Mouse (Mus musculus): ENCODE measurements around the gene Il2rb. TPM values are rescaled to one million over a fixed set of nuclear protein-coding genes. Genes with fewer than 3 reads are reported as not detected.

The Il2rb gene
- polyA plus RNA-seq, 1 experiment from 2014 or later, result 0.30 TPM

DNA sequence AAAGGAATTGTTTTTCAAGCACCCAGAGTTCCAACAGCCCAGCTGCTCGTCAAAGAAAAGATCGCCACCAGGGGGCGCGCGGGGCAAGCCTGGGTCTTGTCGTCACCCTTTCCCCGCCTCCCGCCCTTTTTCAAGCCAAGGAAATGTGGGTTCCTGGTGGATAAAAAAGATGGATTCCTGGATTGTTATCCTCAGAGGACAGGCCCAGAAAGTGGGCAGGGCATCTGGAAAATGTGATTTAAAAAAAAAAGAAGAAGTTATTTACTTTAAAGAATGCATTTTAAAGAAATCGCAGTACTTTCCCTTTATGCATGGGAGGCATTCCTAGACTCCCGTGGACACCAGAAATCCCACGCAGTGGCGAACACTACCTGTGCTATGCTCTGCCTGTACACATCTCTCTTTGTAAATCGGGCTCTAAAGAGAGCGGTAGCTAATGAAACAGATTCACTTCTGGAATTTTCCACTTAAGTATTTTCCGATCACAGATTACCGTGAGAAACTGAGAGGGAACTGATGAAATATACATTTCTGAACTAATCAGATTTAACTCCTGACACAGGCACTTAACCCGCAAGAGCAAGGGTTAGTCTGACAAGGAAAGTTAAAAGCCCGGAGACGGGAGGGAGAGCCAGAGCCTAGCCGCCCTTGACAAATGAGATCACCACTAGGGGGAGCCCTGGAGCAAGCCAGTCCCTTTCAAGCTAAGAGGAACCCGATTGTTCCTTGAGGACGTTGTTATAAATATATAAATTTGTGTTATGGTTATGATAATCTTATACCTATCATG lies 47.1 kb downstream of the Il2rb start:
- no peaks in the 10 kb centered on the region for H3K27me3 ChIP-seq (ENCODE audit: control insufficient read depth, insufficient read depth, low read length)
- no peaks in the 10 kb centered on the region for H3K4me1 ChIP-seq (replicated peaks; ENCODE audit: control insufficient read depth, insufficient read depth)
- peak; percentile 95 for TF ChIP-seq CTCF (IDR thresholded peaks at IDR 0.05; ENCODE audit: low read depth)
- TF ChIP-seq EP300 (optimal IDR thresholded peaks at IDR 0.05), result no peak
- no peaks in the 10 kb centered on the region for H3K36me3 ChIP-seq (ENCODE audit: control insufficient read depth, insufficient read depth, low read length)
- no peaks in the 10 kb centered on the region for H3K9me3 ChIP-seq (ENCODE audit: control insufficient read depth, low read length)
- peak overlapping the region; percentile 62 for H3K9ac ChIP-seq (ENCODE audit: low read length)
- H3K4me2 ChIP-seq (replicated peaks; ENCODE audit: low read depth), result peak overlapping the region; percentile 75
- peak overlapping the region; percentile 89 for H3K27ac ChIP-seq (replicated peaks)
- under 1% methylated on average over 22 of the region's 22 CpGs for WGBS
- H3K4me3 ChIP-seq (ENCODE audit: low read depth, low read length), result peak overlapping the region; percentile 38
- DNase-seq (ENCODE audit: low spot score), result peak; percentile 97
- peak; percentile 65 for ATAC-seq (ENCODE audit: low FRiP score, low TSS enrichment)

DNA sequence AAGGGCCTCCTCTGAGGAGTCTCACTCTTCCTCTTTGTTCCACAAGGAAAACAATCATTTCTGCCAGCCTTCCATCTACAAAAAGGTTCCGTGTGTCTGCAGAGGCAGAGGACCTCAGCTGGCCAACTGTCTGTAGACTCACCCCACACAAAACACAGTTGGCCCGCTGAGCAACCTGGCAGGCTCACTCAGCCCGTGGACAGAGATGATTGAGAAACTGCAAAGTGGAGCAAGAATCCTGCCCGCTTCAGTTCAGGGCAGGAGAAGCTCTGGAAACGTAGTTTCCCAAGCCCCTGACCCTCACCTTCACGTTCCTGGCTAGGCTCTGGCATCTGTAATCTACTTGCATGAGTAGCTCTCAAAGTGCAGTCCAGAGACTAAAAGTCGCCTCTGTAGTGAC lies 48.0 kb downstream of the Il2rb start:
- Histone ChIP-seq H3K27ac (replicated peaks) (0 out of 2 replicates have a peak overlapping the region, but pooled peaks have one; percentile 40), H3K4me2 (replicated peaks; ENCODE audit: low read depth) (no peak overlapping the region), H3K4me3 (ENCODE audit: low read depth, low read length) (no peak overlapping the region), H3K36me3 (ENCODE audit: control insufficient read depth, insufficient read depth, low read length) (no peaks in the 10 kb centered on the region), H3K9me3 (ENCODE audit: control insufficient read depth, low read length) (no peaks in the 10 kb centered on the region), H3K9ac (ENCODE audit: low read length) (no peak overlapping the region), H3K27me3 (ENCODE audit: control insufficient read depth, insufficient read depth, low read length) (no peaks in the 10 kb centered on the region), H3K4me1 (replicated peaks; ENCODE audit: control insufficient read depth, insufficient read depth) (no peaks in the 10 kb centered on the region)
- no peak for ATAC-seq (ENCODE audit: low FRiP score, low TSS enrichment)
- 46% methylated on average over 7 of the region's 7 CpGs for WGBS
- DNase-seq (ENCODE audit: low spot score), result no peak
- TF ChIP-seq CTCF (IDR thresholded peaks at IDR 0.05; ENCODE audit: low read depth) (no peak), EP300 (optimal IDR thresholded peaks at IDR 0.05) (no peak)

DNA sequence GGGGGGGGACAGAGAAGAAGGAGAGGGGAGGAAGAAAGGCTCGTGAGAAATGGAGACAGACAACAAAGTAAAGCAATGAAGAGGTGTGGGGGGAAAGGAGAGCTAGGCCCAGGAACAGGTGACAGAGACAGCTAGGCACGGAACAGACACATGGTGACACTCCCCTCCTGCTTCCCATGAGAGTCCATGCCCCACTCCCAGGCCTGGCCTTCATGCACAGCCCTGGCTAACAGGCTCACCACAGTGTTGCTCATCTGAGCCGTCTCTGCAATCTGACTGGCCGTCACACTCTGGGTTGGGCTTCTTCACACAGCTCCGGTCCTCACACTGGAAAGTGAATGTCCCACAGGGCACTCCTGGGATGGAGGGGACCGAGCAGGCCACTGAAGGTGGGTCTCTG lies 51.2 kb downstream of the Il2rb start:
- no peaks in the 10 kb centered on the region for H3K36me3 ChIP-seq (ENCODE audit: control insufficient read depth, insufficient read depth, low read length)
- ATAC-seq (ENCODE audit: low FRiP score, low TSS enrichment) (no peak), DNase-seq (ENCODE audit: low spot score) (no peak)
- H3K9me3 ChIP-seq (ENCODE audit: control insufficient read depth, low read length), result no peaks in the 10 kb centered on the region
- H3K4me2 ChIP-seq (replicated peaks; ENCODE audit: low read depth), result no peak overlapping the region
- no peaks in the 10 kb centered on the region for H3K4me1 ChIP-seq (replicated peaks; ENCODE audit: control insufficient read depth, insufficient read depth)
- 48% methylated on average over 6 of the region's 6 CpGs for WGBS
- no peak for TF ChIP-seq EP300 (optimal IDR thresholded peaks at IDR 0.05)
- TF ChIP-seq CTCF (IDR thresholded peaks at IDR 0.05; ENCODE audit: low read depth), result no peak
- no peak overlapping the region for H3K27ac ChIP-seq (replicated peaks)
- no peak overlapping the region for H3K9ac ChIP-seq (ENCODE audit: low read length)
- no peak overlapping the region for H3K4me3 ChIP-seq (ENCODE audit: low read depth, low read length)
- H3K27me3 ChIP-seq (ENCODE audit: control insufficient read depth, insufficient read depth, low read length), result no peaks in the 10 kb centered on the region

GRCm38 (mm10) chr15:78442231-78442630 lies 52.8 kb downstream of the Il2rb start:
- H3K27ac ChIP-seq (replicated peaks), result no peak overlapping the region
- no peak overlapping the region for H3K4me2 ChIP-seq (replicated peaks; ENCODE audit: low read depth)
- no peak overlapping the region for H3K4me3 ChIP-seq (ENCODE audit: low read depth, low read length)
- H3K27me3 ChIP-seq (ENCODE audit: control insufficient read depth, insufficient read depth, low read length), result no peaks in the 10 kb centered on the region
- ATAC-seq (ENCODE audit: low FRiP score, low TSS enrichment), result no peak
- no peaks in the 10 kb centered on the region for H3K9me3 ChIP-seq (ENCODE audit: control insufficient read depth, low read length)
- TF ChIP-seq CTCF (IDR thresholded peaks at IDR 0.05; ENCODE audit: low read depth) (no peak), EP300 (optimal IDR thresholded peaks at IDR 0.05) (no peak)
- no peak overlapping the region for H3K9ac ChIP-seq (ENCODE audit: low read length)
- H3K36me3 ChIP-seq (ENCODE audit: control insufficient read depth, insufficient read depth, low read length), result no peaks in the 10 kb centered on the region
- peaks cover 2% of the 10 kb centered on the region; the same call in 1 of the 2 replicates for H3K4me1 ChIP-seq (replicated peaks; ENCODE audit: control insufficient read depth, insufficient read depth)
- no peak for DNase-seq (ENCODE audit: low spot score)
- WGBS, result 87% methylated on average over 19 of the region's 19 CpGs

GRCm38 (mm10) chr15:78438973-78439372 lies 56.1 kb downstream of the Il2rb start:
- DNase-seq (ENCODE audit: low spot score) (no peak), ATAC-seq (ENCODE audit: low FRiP score, low TSS enrichment) (no peak)
- Histone ChIP-seq H3K36me3 (ENCODE audit: control insufficient read depth, insufficient read depth, low read length) (no peaks in the 10 kb centered on the region), H3K27ac (replicated peaks) (no peak overlapping the region), H3K4me1 (replicated peaks; ENCODE audit: control insufficient read depth, insufficient read depth) (peaks cover 3% of the 10 kb centered on the region; the same call in 1 of the 2 replicates), H3K27me3 (ENCODE audit: control insufficient read depth, insufficient read depth, low read length) (no peaks in the 10 kb centered on the region), H3K4me3 (ENCODE audit: low read depth, low read length) (no peak overlapping the region), H3K4me2 (replicated peaks; ENCODE audit: low read depth) (no peak overlapping the region), H3K9ac (ENCODE audit: low read length) (no peak overlapping the region), H3K9me3 (ENCODE audit: control insufficient read depth, low read length) (no peaks in the 10 kb centered on the region)
- 69% methylated on average over 8 of the region's 9 CpGs for WGBS
- TF ChIP-seq CTCF (IDR thresholded peaks at IDR 0.05; ENCODE audit: low read depth) (no peak), EP300 (optimal IDR thresholded peaks at IDR 0.05) (no peak)

DNA sequence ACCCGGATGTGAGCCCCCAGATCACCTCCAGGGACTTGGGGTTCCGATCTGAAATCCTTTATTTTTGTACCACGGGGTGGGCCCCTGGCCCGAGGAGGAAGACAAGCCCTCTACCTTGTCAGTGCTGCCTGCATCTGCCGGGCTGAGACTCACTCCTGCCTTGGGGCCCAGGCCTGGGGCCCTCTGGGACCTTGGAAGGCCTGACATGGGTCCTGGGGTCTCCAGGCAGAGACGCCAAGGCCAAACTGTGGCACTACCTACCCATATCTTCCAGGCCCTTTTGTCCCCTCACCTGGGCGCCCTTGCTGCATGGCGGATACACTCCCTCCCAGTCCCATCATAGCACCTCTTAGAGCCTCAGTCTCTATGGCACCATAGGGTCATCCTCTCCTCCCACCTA lies 56.6 kb downstream of the Il2rb start:
- WGBS, result 72% methylated on average over 8 of the region's 8 CpGs
- no peak overlapping the region for H3K4me2 ChIP-seq (replicated peaks; ENCODE audit: low read depth)
- no peak overlapping the region for H3K9ac ChIP-seq (ENCODE audit: low read length)
- H3K27ac ChIP-seq (replicated peaks), result no peak overlapping the region
- H3K27me3 ChIP-seq (ENCODE audit: control insufficient read depth, insufficient read depth, low read length), result no peaks in the 10 kb centered on the region
- H3K9me3 ChIP-seq (ENCODE audit: control insufficient read depth, low read length), result no peaks in the 10 kb centered on the region
- no peak overlapping the region for H3K4me3 ChIP-seq (ENCODE audit: low read depth, low read length)
- ATAC-seq (ENCODE audit: low FRiP score, low TSS enrichment), result no peak
- peaks cover 4% of the 10 kb centered on the region; the same call in 1 of the 2 replicates for H3K36me3 ChIP-seq (ENCODE audit: control insufficient read depth, insufficient read depth, low read length)
- TF ChIP-seq CTCF (IDR thresholded peaks at IDR 0.05; ENCODE audit: low read depth), result no peak
- no peak for TF ChIP-seq EP300 (optimal IDR thresholded peaks at IDR 0.05)
- DNase-seq (ENCODE audit: low spot score), result no peak
- H3K4me1 ChIP-seq (replicated peaks; ENCODE audit: control insufficient read depth, insufficient read depth), result peaks cover 3% of the 10 kb centered on the region; the same call in 1 of the 2 replicates

Data from stomach, postnatal 0 days (tissue).